Mouse (Mus musculus): ENCODE measurements around the gene Cnih2.

Cnih2 gene

DNA sequence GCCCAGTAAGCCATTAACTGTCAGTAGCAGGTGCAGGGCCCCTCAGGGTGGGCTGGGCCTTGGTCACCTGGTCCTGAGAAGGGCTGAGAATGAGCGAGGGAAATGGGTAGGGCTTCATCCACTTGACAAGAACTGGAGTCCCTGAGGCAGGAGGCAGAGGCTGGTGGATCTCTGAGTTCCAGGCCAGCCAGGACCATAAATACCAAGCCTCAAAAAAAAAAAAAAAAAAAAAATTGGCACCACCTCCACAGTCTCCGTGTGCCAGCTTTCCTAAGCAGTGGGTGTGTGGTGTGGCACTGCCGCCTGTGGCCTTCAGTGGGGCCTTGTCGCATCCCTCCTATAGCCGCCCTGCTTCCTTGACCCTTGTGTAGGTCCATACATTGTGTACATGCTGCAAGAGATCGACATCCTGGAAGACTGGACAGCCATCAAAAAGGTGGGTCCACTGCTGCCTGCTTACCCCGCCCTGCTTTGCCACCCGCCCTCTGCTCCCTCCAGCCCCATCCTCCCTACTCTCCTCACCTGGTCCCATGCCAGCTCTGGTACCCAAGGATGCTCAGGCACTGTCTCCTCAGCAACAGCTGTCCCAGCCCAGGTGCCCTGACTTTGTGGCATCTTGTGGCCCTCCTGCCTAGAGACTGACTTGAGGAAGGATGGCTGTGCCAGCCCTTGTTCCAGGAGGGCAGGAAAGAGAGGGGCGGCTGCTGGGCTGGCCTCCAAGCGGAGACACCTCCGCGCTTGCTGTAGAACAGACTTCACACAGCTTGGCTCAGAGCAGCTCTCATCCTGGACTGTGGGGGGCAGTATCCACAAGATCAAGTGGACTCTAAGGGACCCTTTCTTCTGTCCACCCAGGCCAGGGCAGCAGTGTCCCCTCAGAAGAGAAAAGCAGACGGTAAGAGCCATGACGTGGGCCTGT lies 49.9 kb downstream of the Cnih2 start:
- no peak for DNase-seq (ENCODE audit: low spot score in 2 of 2)

DNA sequence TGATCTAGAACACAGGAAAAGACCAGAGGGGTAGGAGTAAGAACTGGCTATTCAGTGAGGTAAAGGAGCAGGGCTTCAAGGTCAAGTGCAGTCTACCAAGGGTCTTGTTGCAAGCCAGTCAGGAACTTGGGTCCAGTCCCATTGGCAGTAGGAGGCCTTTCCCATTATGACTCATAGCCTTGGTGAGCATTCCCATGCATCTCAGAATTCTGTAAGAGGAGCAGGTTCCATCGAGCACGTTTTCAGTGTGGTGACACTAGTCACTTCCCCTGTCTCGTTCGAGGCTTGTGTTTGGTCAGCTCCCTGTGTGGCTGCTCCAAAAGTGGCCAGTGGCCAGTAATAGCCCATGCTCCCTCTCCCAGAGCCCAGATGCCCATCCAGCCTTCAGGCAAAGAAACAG lies 52.8 kb downstream of the Cnih2 start:
- DNase-seq (ENCODE audit: low spot score in 2 of 2): no peak

Measured in spleen, postnatal 10 days (tissue).